Mouse (Mus musculus) hindbrain, embryonic 12.5 days (tissue): ENCODE data around the gene Aqp5. TPM values are rescaled to one million over a fixed set of nuclear protein-coding genes. Genes with fewer than 3 reads are reported as not detected.

ENCODE experiments used
- polyA plus RNA-seq: library from polyadenylated mRNA; unstranded; fragments of >200 nt; fragmentation: Nextera tagmentation; extraction: Ambion mirVana; gene quantifications from 2 replicates; pipeline ENCODE4 v1.2.1, GENCODE M21; 2016

Gene Aqp5
- polyA plus RNA-seq, 1 experiment from 2014 or later: 2.4 TPM

Other genes starting within 250 kb of the Aqp5 start
- gene Fmnl3, start 220.3 kb upstream of the Aqp5 start, polyA plus RNA-seq: 19.7 and 23.4 TPM in 2 replicates
- 271 and 274 TPM in 2 replicates for gene Tmbim6, start 197.9 kb upstream of the Aqp5 start, polyA plus RNA-seq
- 14.9 and 16.1 TPM in 2 replicates for gene Nckap5l, start 133.0 kb upstream of the Aqp5 start, polyA plus RNA-seq
- gene Bcdin3d, start 116.1 kb upstream of the Aqp5 start, polyA plus RNA-seq: 18.9 TPM in 2 replicates
- gene Faim2, start 62.6 kb upstream of the Aqp5 start, polyA plus RNA-seq: 2.9 and 5.5 TPM in 2 replicates
- gene Aqp2, start 11.7 kb upstream of the Aqp5 start, polyA plus RNA-seq: not detected in 2 replicates
- gene Aqp6, start 10.6 kb downstream of the Aqp5 start, polyA plus RNA-seq: 1.3 and 2.8 TPM in 2 replicates
- 177 and 185 TPM in 2 replicates for gene Racgap1, start 60.9 kb downstream of the Aqp5 start, polyA plus RNA-seq
- gene Asic1, start 79.6 kb downstream of the Aqp5 start, polyA plus RNA-seq: 48.6 and 61.6 TPM in 2 replicates
- gene Smarcd1, start 111.3 kb downstream of the Aqp5 start, polyA plus RNA-seq: 123 and 141 TPM in 2 replicates
- not detected in 2 replicates for gene Gm17349, start 114.7 kb downstream of the Aqp5 start, polyA plus RNA-seq
- 0.69 and 0.92 TPM in 2 replicates for gene Gpd1, start 126.7 kb downstream of the Aqp5 start, polyA plus RNA-seq
- gene Cox14, start 134.8 kb downstream of the Aqp5 start, polyA plus RNA-seq: 152 and 156 TPM in 2 replicates
- gene Cers5, start 182.1 kb downstream of the Aqp5 start, polyA plus RNA-seq: 66.8 and 69.3 TPM in 2 replicates